Mouse (Mus musculus) kidney, adult 2 months (tissue): ENCODE results near the gene Clk4. TPM values are rescaled to one million over a fixed set of nuclear protein-coding genes. Genes with fewer than 3 reads are reported as not detected.
A peak's percentile ranks its signal among the peaks of the same experiment; 100 is the strongest.

Source experiments
- DNase-seq: peaks from one replicate; pipeline ENCODE4 v3.0.0; 2021
- H3K27ac ChIP-seq: fragments of 200-500 bp; 2 replicates; pipeline ENCODE4 v1.5.1; 2012; ENCODE audit warnings: low read depth, low read length, control low read depth, inconsistent platforms; ENCODE audit not compliant: insufficient read depth
- H3K27me3 ChIP-seq: fragments of 200-500 bp; replicated peaks from 2 replicates; pipeline ENCODE4 v1.6.1; 2012; ENCODE audit warnings: mild to moderate bottlenecking, moderate library complexity, low read length, inconsistent platforms; ENCODE audit not compliant: control insufficient read depth, insufficient read depth
- H3K36me3 ChIP-seq: fragments of 200-500 bp; 2 replicates; pipeline ENCODE4 v1.6.1; 2012; ENCODE audit warnings: mild to moderate bottlenecking, moderate library complexity, low read length, inconsistent platforms; ENCODE audit not compliant: control insufficient read depth, insufficient read depth
- H3K4me1 ChIP-seq: fragments of 200-500 bp; 2 replicates; pipeline ENCODE4 v1.6.1; 2011; ENCODE audit warnings: low read length; ENCODE audit not compliant: control insufficient read depth, insufficient read depth
- H3K4me3 ChIP-seq: fragments of 200-500 bp; 2 replicates; pipeline ENCODE4 v1.5.1; 2011; ENCODE audit warnings: mild to moderate bottlenecking, low read depth, low read length, control low read depth; ENCODE audit not compliant: insufficient read depth
- CTCF ChIP-seq: fragments of 200-500 bp; conservative IDR thresholded peaks from 2 replicates; pipeline ENCODE4 v1.5.1; 2011; ENCODE audit warnings: low read depth, mild to moderate bottlenecking, control low read depth, low read length, moderate library complexity, mixed read lengths; ENCODE audit not compliant: insufficient read depth, insufficient read length
- POLR2A ChIP-seq: fragments of 200-500 bp; IDR thresholded peaks from one replicate; pipeline ENCODE4 v1.6.1; 2011; ENCODE audit warnings: low read depth, low read length, control low read depth
- WGBS: fragments of 180-500 bp; shearing (Covaris S2); methylation state at CpG from one replicate; pipeline ENCODE4 v1.1.7; 2018; 5-methylcytosine and 5-hydroxymethylcytosine counted together
- polyA plus RNA-seq: library from polyadenylated mRNA; depleted of rRNA; stranded (reverse); fragments of >200 nt; gene quantifications from 2 replicates; pipeline ENCODE4 v1.2.3, GENCODE M21; 2012

The Clk4 gene
- polyA plus RNA-seq, 1 experiment, result 27.4 TPM

GRCm38 (mm10) chr11:51290066-51290955 lies 28.8 kb downstream of the Clk4 start:
- Histone ChIP-seq H3K4me1 (no peaks in the 10 kb centered on the region), H3K36me3 (no peaks in the 10 kb centered on the region), H3K27ac (no peak overlapping the region), H3K4me3 (peak overlapping the region; percentile 80), H3K27me3 (no peaks in the 10 kb centered on the region)
- 6% methylated on average over 69 of the region's 74 CpGs for WGBS
- no peak for TF ChIP-seq POLR2A
- no peak for TF ChIP-seq CTCF
- peak; percentile 41 for DNase-seq

GRCm38 (mm10) chr11:51293956-51294530 lies 32.5 kb downstream of the Clk4 start:
- Histone ChIP-seq H3K27me3 (no peaks in the 10 kb centered on the region), H3K27ac (no peak overlapping the region), H3K36me3 (no peaks in the 10 kb centered on the region), H3K4me1 (no peaks in the 10 kb centered on the region), H3K4me3 (no peak overlapping the region)
- TF ChIP-seq CTCF (no peak), POLR2A (no peak)
- WGBS, result 66% methylated on average over 2 of the region's 2 CpGs
- DNase-seq, result no peak

- WGBS, result 94% methylated on average over 3 of the region's 3 CpGs
- no peak for TF ChIP-seq POLR2A
- no peak for TF ChIP-seq CTCF
- no peak for DNase-seq
Measured at GRCm38 (mm10) chr11:51295742-51296141, 34.2 kb downstream of the Clk4 start.

GRCm38 (mm10) chr11:51298691-51299090 lies 37.2 kb downstream of the Clk4 start:
- H3K27ac ChIP-seq, result no peak overlapping the region
- no peaks in the 10 kb centered on the region for H3K36me3 ChIP-seq
- 82% methylated on average over 4 of the region's 4 CpGs for WGBS
- no peak for DNase-seq
- H3K27me3 ChIP-seq, result no peaks in the 10 kb centered on the region
- H3K4me1 ChIP-seq, result no peaks in the 10 kb centered on the region
- TF ChIP-seq CTCF (no peak), POLR2A (no peak)
- no peak overlapping the region for H3K4me3 ChIP-seq

More at GRCm38 (mm10) chr11:51295742-51296141, 34.2 kb downstream of the Clk4 start:
- no peaks in the 10 kb centered on the region for H3K4me1 ChIP-seq
- no peaks in the 10 kb centered on the region for H3K27me3 ChIP-seq
- no peak overlapping the region for H3K4me3 ChIP-seq
- no peaks in the 10 kb centered on the region for H3K36me3 ChIP-seq
- no peak overlapping the region for H3K27ac ChIP-seq

- no peak for DNase-seq
- Histone ChIP-seq H3K36me3 (no peaks in the 10 kb centered on the region), H3K4me3 (no peak overlapping the region), H3K4me1 (no peaks in the 10 kb centered on the region), H3K27ac (no peak overlapping the region), H3K27me3 (no peaks in the 10 kb centered on the region)
- TF ChIP-seq CTCF (no peak), POLR2A (no peak)
- WGBS, result 84% methylated on average over 5 of the region's 5 CpGs
Measured at GRCm38 (mm10) chr11:51302396-51302795, 40.9 kb downstream of the Clk4 start.

DNA sequence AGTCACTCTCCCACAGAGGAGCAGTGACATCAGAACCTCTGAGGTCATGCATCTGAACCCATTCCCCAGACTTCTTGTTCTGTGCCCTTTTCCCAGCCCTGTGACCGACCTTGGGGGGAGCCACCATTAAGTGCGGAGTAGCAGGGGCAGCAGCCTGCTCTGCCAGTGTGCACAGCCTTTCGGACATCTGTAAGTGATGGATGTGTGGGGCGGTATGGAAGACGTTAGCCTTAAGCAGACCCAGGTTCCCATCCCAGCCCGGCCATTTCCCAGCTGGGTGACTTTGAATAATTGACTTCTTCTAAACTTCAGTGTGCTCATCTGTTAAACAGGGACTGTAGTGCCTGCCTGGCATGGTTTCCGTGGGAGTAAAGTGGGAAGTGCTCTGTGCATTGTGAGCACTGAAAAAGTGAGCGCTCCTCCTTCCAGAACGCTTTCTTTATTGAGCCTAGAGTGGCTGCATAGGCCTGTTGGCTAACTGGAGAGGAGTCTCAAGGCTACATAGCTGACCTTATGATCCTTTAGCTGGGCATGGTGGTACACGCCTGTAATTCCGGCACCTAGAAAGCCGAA lies 42.5 kb downstream of the Clk4 start:
- no peak overlapping the region for H3K27ac ChIP-seq

DNA sequence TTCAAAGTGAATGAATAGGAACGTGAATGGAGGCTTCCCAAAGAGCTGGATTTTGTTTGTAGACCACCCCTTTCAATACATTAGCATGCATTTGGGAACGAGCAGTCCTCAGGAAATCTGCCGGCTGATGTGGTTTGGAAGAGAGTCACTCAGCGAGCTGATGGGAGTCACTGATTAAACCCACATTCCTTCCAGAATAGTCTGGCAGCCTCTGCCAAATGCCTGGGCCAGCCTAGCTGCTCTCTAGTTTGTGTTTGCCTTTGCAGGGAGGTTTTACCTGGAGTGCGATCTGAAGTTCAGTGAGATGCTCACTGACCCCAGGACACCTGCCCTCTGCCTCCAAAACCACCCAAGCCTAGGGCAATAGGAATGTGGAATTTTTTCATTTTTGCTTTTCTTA lies 46.8 kb downstream of the Clk4 start:
- Histone ChIP-seq H3K4me3 (no peak overlapping the region), H3K27ac (no peak overlapping the region), H3K36me3 (no peaks in the 10 kb centered on the region), H3K27me3 (no peaks in the 10 kb centered on the region), H3K4me1 (no peaks in the 10 kb centered on the region; the same call in 1 of the 2 replicates)
- TF ChIP-seq CTCF (no peak), POLR2A (no peak)
- WGBS, result 27% methylated on average over 5 of the region's 5 CpGs
- DNase-seq, result peak; percentile 86

More for the DNA sequence above, 42.5 kb downstream of the Clk4 start:
- Histone ChIP-seq H3K36me3 (no peaks in the 10 kb centered on the region), H3K4me1 (no peaks in the 10 kb centered on the region; the same call in 1 of the 2 replicates), H3K4me3 (no peak overlapping the region), H3K27me3 (no peaks in the 10 kb centered on the region)
- TF ChIP-seq CTCF, result no peak
- 67% methylated on average over 12 of the region's 12 CpGs for WGBS
- no peak for DNase-seq
